8 mouse cellular contexts compared by ENCODE assay signal in genomic region chr4:124575955-124576445, GRCm38 (mm10). TPM values are rescaled to one million over a fixed set of nuclear protein-coding genes. Genes with fewer than 3 reads are reported as not detected.
DNase-seq lines count a peak whose midpoint lies in the region; ATAC-seq and TF ChIP-seq lines count a peak whose summit lies in the region.
"Had no signal": no experiment of that assay in that cellular context is flagged by ENCODE, and none has a peak within 500 bp of the region (broad histone marks: within the 10 kb centered on the region; RNA-seq: fewer than 3 reads in every experiment).

No protein-coding gene starts in this region.

- no peak overlapping the region for H3K4me3 ChIP-seq in lung, postnatal 0 days (ENCODE audit: low read depth, low read length)
- peak overlapping the region; percentile 42 for H3K4me3 ChIP-seq in forebrain, postnatal 0 days (ENCODE audit: low read depth, low read length)
- no peak overlapping the region for H3K4me3 ChIP-seq in liver, embryonic 13.5 days (replicated peaks)

- 9% methylated on average over 7 of the region's 7 CpGs for WGBS in lung, postnatal 0 days
- 13% methylated on average over 7 of the region's 7 CpGs for WGBS in forebrain, postnatal 0 days
- WGBS in liver, embryonic 13.5 days (ENCODE audit: insufficient replicate concordance): 8% methylated on average over 7 of the region's 7 CpGs

- no peak for TF ChIP-seq CTCF in lung, postnatal 0 days (IDR thresholded peaks at IDR 0.05)
- no peak for TF ChIP-seq CTCF in forebrain, postnatal 0 days (IDR thresholded peaks at IDR 0.05; ENCODE audit: low read depth)

- no peaks in the 10 kb centered on the region for H3K4me1 ChIP-seq in lung, postnatal 0 days (ENCODE audit: insufficient read depth, low read depth, low read length)
- H3K4me1 ChIP-seq in forebrain, postnatal 0 days (ENCODE audit: insufficient read depth): 0 out of 2 replicates have a peak, but pooled peaks cover 9% of the 10 kb centered on the region
- no peaks in the 10 kb centered on the region for H3K4me1 ChIP-seq in liver, embryonic 13.5 days (replicated peaks)

- H3K9ac ChIP-seq in lung, postnatal 0 days (replicated peaks; ENCODE audit: low read depth): no peak overlapping the region
- peak overlapping the region; percentile 60 for H3K9ac ChIP-seq in forebrain, postnatal 0 days
- no peak overlapping the region for H3K9ac ChIP-seq in liver, embryonic 13.5 days

- H3K27me3 ChIP-seq in lung, postnatal 0 days (replicated peaks; ENCODE audit: insufficient read depth, low read length): peaks cover 24% of the 10 kb centered on the region
- H3K27me3 ChIP-seq in forebrain, postnatal 0 days (ENCODE audit: insufficient read depth, low read length): no peaks in the 10 kb centered on the region
- H3K27me3 ChIP-seq in liver, embryonic 13.5 days: peaks cover 80% of the 10 kb centered on the region

- no peaks in the 10 kb centered on the region for H3K9me3 ChIP-seq in lung, postnatal 0 days (ENCODE audit: low read length)
- H3K9me3 ChIP-seq in forebrain, postnatal 0 days (ENCODE audit: low read length): no peaks in the 10 kb centered on the region
- H3K9me3 ChIP-seq in liver, embryonic 13.5 days (replicated peaks): no peaks in the 10 kb centered on the region

- H3K27ac ChIP-seq in lung, postnatal 0 days (ENCODE audit: low read length): no peak overlapping the region
- H3K27ac ChIP-seq in forebrain, postnatal 0 days (ENCODE audit: low read depth, low read length): peak overlapping the region; percentile 89
- H3K27ac ChIP-seq in liver, embryonic 13.5 days: no peak overlapping the region

- peak overlapping the region; percentile 50; the same call in 1 of the 2 replicates for H3K4me2 ChIP-seq in lung, postnatal 0 days (replicated peaks; ENCODE audit: low read depth, low read length)
- peak overlapping the region; percentile 92 for H3K4me2 ChIP-seq in forebrain, postnatal 0 days (ENCODE audit: low read depth)
- H3K4me2 ChIP-seq in liver, embryonic 13.5 days: peak overlapping the region; percentile 54; the same call in 1 of the 2 replicates

- TF ChIP-seq EP300 in lung, postnatal 0 days (IDR thresholded peaks at IDR 0.05): no peak

- H3K36me3 ChIP-seq in lung, postnatal 0 days (ENCODE audit: insufficient read depth, low read length): no peaks in the 10 kb centered on the region
- H3K36me3 ChIP-seq in forebrain, postnatal 0 days (ENCODE audit: insufficient read depth): no peaks in the 10 kb centered on the region
- H3K36me3 ChIP-seq in liver, embryonic 13.5 days: no peaks in the 10 kb centered on the region

- DNase-seq in lung, postnatal 0 days (ENCODE audit: low spot score): no peak
- no peak for DNase-seq in lung, postnatal 10 days
- DNase-seq in forebrain, postnatal 0 days: no peak
- DNase-seq in liver, embryonic 13.5 days: no peak
- DNase-seq in spleen, postnatal 14 days (ENCODE audit: low spot score in 2 of 2): no peak
- DNase-seq: adrenal gland, postnatal 14 days had no signal

- ATAC-seq in lung, postnatal 0 days: no peak
- no peak for ATAC-seq in forebrain, postnatal 0 days
- no peak for ATAC-seq in liver, embryonic 13.5 days (ENCODE audit: low read depth)
- ATAC-seq in granulocyte monocyte progenitor cell, adult 5-6 weeks (replicated peaks; ENCODE audit: poor library complexity, severe bottlenecking): no peak
- no peak for ATAC-seq in monocyte, adult 5-6 weeks (replicated peaks; ENCODE audit: insufficient number of reproducible peaks, low FRiP score, low TSS enrichment, poor library complexity, severe bottlenecking)

RNA-seq across cellular contexts. Expression of gene 3100002H09Rik, which starts 34.6 kb away (rescaled TPM):
- not detected in 2 replicates for polyA plus RNA-seq in lung, postnatal 0 days (2015; fragmentation: Nextera tagmentation; extraction: Ambion mirVana)
- 0.23 TPM in 1 of 2 replicates, not detected in the other for total RNA-seq in forebrain, postnatal 0 days (2014; rRNA removed)
- polyA plus RNA-seq in forebrain, postnatal 0 days (2015; fragmentation: Nextera tagmentation; extraction: Ambion mirVana): 0.18 TPM in 1 of 2 replicates, not detected in the other
- not detected in 2 replicates for polyA plus RNA-seq in liver, embryonic 13.5 days (2015; fragmentation: Nextera tagmentation; extraction: Ambion mirVana)
- not detected in 2 replicates for total RNA-seq in granulocyte monocyte progenitor cell, adult 5-6 weeks (2014; fragmentation: Nextera tagmentation)
- total RNA-seq in granulocyte monocyte progenitor cell, adult 5-6 weeks (2017): not detected in 2 replicates
- total RNA-seq in monocyte, adult 5-6 weeks (2017): not detected in 3 replicates
- total RNA-seq: adrenal gland, postnatal 14 days had no signal
